8 mouse cellular contexts compared by ENCODE assay signal in genomic region chr7:130479003-130479402, GRCm38 (mm10). TPM values are rescaled to one million over a fixed set of nuclear protein-coding genes. Genes with fewer than 3 reads are reported as not detected.
A peak's percentile ranks its signal among the peaks of the same experiment; 100 is the strongest.
DNase-seq lines count a peak whose midpoint lies in the region; ATAC-seq and TF ChIP-seq lines count a peak whose summit lies in the region.
"Not testable (repeated sequence)": the region's sequence is repeated elsewhere in the genome, so short reads cannot be mapped to it uniquely, and the experiment has no call there.

No protein-coding gene starts in this region.

- not testable (repeated sequence) for ATAC-seq in Patski; kidney, postnatal 0 days (replicated peaks; ENCODE audit: low FRiP score, low read depth); liver, postnatal 0 days

- H3K4me1 ChIP-seq in CH12.LX (ENCODE audit: control insufficient read depth in 1 of 2, insufficient read depth in 2 of 2); kidney, postnatal 0 days (replicated peaks; ENCODE audit: insufficient read depth, low read length); liver, postnatal 0 days (ENCODE audit: insufficient read depth): not testable (repeated sequence)

- CTCF ChIA-PET in Patski (lab: Charles Lee): interaction anchor here (1.0 kb wide), 1 partner anchor 830 kb away, joined by 3 read pairs; no protein-coding TSS in a partner anchor

- H3K27me3 ChIP-seq in CH12.LX (replicated peaks); Patski; kidney, postnatal 0 days (ENCODE audit: insufficient read depth, low read length); liver, postnatal 0 days (ENCODE audit: insufficient read depth, low read length); splenic B cell, adult 2 months (ENCODE audit: control insufficient read depth, insufficient read depth, low read length, poor library complexity, severe bottlenecking): not testable (repeated sequence)

- H3K79me2 ChIP-seq in CH12.LX (replicated peaks; ENCODE audit: control insufficient read depth, extremely low read depth, insufficient read depth, poor library complexity, severe bottlenecking): not testable (repeated sequence)

- TF ChIP-seq RAD21 in CH12.LX (IDR thresholded peaks at IDR 0.05; ENCODE audit: low read depth, low read length): not testable (repeated sequence)

- POLR2A ChIA-PET in Patski (lab: Charles Lee): not testable (repeated sequence)

- H3K36me3 ChIP-seq in CH12.LX (replicated peaks in 1 of 2; ENCODE audit: control insufficient read depth in 1 of 2, insufficient read depth in 1 of 2, low read length in 1 of 2): peaks cover 6 to 17% of the 10 kb centered on the region in 2 experiments
- not testable (repeated sequence) for H3K36me3 ChIP-seq in kidney, postnatal 0 days (ENCODE audit: insufficient read depth, low read length); liver, postnatal 0 days (replicated peaks; ENCODE audit: insufficient read depth, low read length); splenic B cell, adult 2 months (ENCODE audit: control insufficient read depth, insufficient read depth, low read length, poor library complexity, severe bottlenecking)

- not testable (repeated sequence) for TF ChIP-seq CTCF in CH12.LX (conservative IDR thresholded peaks at IDR 0.05 in 1 of 2, IDR thresholded peaks at IDR 0.05 in 1 of 2; ENCODE audit: low read depth in 2 of 2, low read length in 2 of 2)
- TF ChIP-seq CTCF in Patski (IDR thresholded peaks at IDR 0.05): peak; percentile 44
- peak; percentile 36 for TF ChIP-seq CTCF in kidney, postnatal 0 days (IDR thresholded peaks at IDR 0.05; ENCODE audit: low read depth)
- TF ChIP-seq CTCF in liver, postnatal 0 days (IDR thresholded peaks at IDR 0.05; ENCODE audit: low read depth): peak; percentile 21

- in situ Hi-C loops in CH12.LX (cut with MboI; ENCODE audit: low pct_ligation_motif_present, low pct_unique_long_range_greater_than_20kb, low sequenced_read_pairs) (loop anchor here (25.0 kb wide), 1 partner anchor 842 kb away; no protein-coding TSS in a partner anchor), Patski (cut with MboI; ENCODE audit: low pct_unique_long_range_greater_than_20kb) (loop anchor here (5.0 kb wide), 1 partner anchor 827 kb away; no protein-coding TSS in a partner anchor)

- H3K9me3 ChIP-seq in CH12.LX (replicated peaks; ENCODE audit: low read length); kidney, postnatal 0 days (replicated peaks; ENCODE audit: low read length); liver, postnatal 0 days (ENCODE audit: low read length): not testable (repeated sequence)

- H3K4me3 ChIP-seq in CH12.LX (replicated peaks in 1 of 3; ENCODE audit: low read depth in 2 of 3, low read length in 2 of 3, poor library complexity in 1 of 3); kidney, postnatal 0 days (replicated peaks; ENCODE audit: low read depth, low read length); liver, postnatal 0 days (ENCODE audit: low read depth, low read length): not testable (repeated sequence)

- not testable (repeated sequence) for H3K4me2 ChIP-seq in CH12.LX (ENCODE audit: insufficient read depth, low read depth, poor library complexity, severe bottlenecking); kidney, postnatal 0 days (ENCODE audit: low read length); liver, postnatal 0 days (ENCODE audit: low read depth, low read length)

- not testable (repeated sequence) for H3K9ac ChIP-seq in CH12.LX (ENCODE audit: insufficient read depth, low read depth); kidney, postnatal 0 days (ENCODE audit: low read depth, low read length); liver, postnatal 0 days (replicated peaks)

- WGBS in kidney, postnatal 0 days: 93% methylated on average over 3 of the region's 3 CpGs
- WGBS in liver, postnatal 0 days (ENCODE audit: insufficient replicate concordance): 78% methylated on average over 3 of the region's 3 CpGs

- TF ChIP-seq EP300 in CH12.LX (IDR thresholded peaks at IDR 0.05; ENCODE audit: low read length); liver, postnatal 0 days (IDR thresholded peaks at IDR 0.05; ENCODE audit: low read depth): not testable (repeated sequence)

- TF ChIP-seq POLR2A in CH12.LX (IDR thresholded peaks at IDR 0.05; ENCODE audit: low read depth, low read length): not testable (repeated sequence)

- H3K27ac ChIP-seq in CH12.LX (ENCODE audit: insufficient read depth, low read depth); kidney, postnatal 0 days; liver, postnatal 0 days (ENCODE audit: low read depth): not testable (repeated sequence)

- DNase-seq in 416B (ENCODE audit: low read depth) (peak; percentile 35), CH12.LX (ENCODE audit: extremely low read depth) (peak; percentile 12)
- not testable (repeated sequence) for DNase-seq in Patski (ENCODE audit: low read depth, low spot score); kidney, postnatal 0 days (ENCODE audit: low spot score); liver, postnatal 0 days
- peak; percentile 11 for DNase-seq in c-Kit-positive CD71-positive TER-119-positive erythroid progenitor cells, embryonic 14.5 days (ENCODE audit: low spot score)
- DNase-seq in heart, postnatal 4 days: peak; percentile 13
- DNase-seq in splenic B cell, adult 2 months (ENCODE audit: low read depth, low spot score): peak; percentile 27

- dilution Hi-C loops in CH12.LX (cut with MboI; ENCODE audit: extremely low pct_ligation_motif_present, extremely low pct_unique_long_range_greater_than_20kb, low sequenced_read_pairs): not testable (repeated sequence)

RNA-seq across cellular contexts. Expression of gene Ate1, which starts 41.2 kb away (rescaled TPM):
- 11.3 and 12.2 TPM in 2 replicates for total RNA-seq in CH12.LX (2012; rRNA removed)
- total RNA-seq in CH12.LX (2014; rRNA removed): 14.3 and 15.5 TPM in 2 replicates
- 14.8 and 15.4 TPM in 2 replicates for polyA plus RNA-seq in CH12.LX (2012; ENCODE audit: insufficient read length, low read depth)
- 28.8 TPM for polyA plus RNA-seq in Patski (2021)
- total RNA-seq in heart, postnatal 4 days (2021): 10 to 100 TPM; 41.5 to 42.2 TPM
- 73.7 and 75.7 TPM in 2 replicates for polyA plus RNA-seq in kidney, postnatal 0 days (2015; fragmentation: Nextera tagmentation; extraction: Ambion mirVana)
- 21.2 and 25.1 TPM in 2 replicates for polyA plus RNA-seq in liver, postnatal 0 days (2015; fragmentation: Nextera tagmentation; extraction: Ambion mirVana)
